Mouse (Mus musculus) liver, postnatal 0 days (tissue): Measurements from ENCODE around the gene Pth2.

Experiments used
- CTCF ChIP-seq: sonication (generic); IDR thresholded peaks from 2 replicates; pipeline ENCODE4 v1.5.1; 2016; ENCODE audit warnings: antibody characterized with exemption, low read depth
- EP300 ChIP-seq: IDR thresholded peaks from 2 replicates; pipeline ENCODE4 v1.6.1; 2016; ENCODE audit warnings: antibody characterized with exemption, low read depth, mild to moderate bottlenecking

GRCm38 (mm10) chr7:45202654-45203053 is 21.9 kb downstream of the Pth2 start:
- TF ChIP-seq EP300 (no peak), CTCF (no peak)
